Mouse (Mus musculus): ENCODE results near the gene Lama4. TPM values are rescaled to one million over a fixed set of nuclear protein-coding genes. Genes with fewer than 3 reads are reported as not detected.

Lama4 gene
- polyA plus RNA-seq (2015; fragmentation: Nextera tagmentation; extraction: Ambion mirVana), result 22.3 and 23.3 TPM in 2 replicates

GRCm38 (mm10) chr10:38965075-38965781 lies at the start of gene Lama4:
Gene Lama4, plus strand, starts transcription at chr10:38965515.
- Histone ChIP-seq H3K4me2 (peak within 1 kb of the TSS; percentile 72), H3K4me3 (peak within 1 kb of the TSS; percentile 45), H3K27me3 (0 out of 2 replicates have a peak, but pooled peaks cover 3% of the 10 kb centered on the region), H3K4me1 (replicated peaks) (peaks cover 22% of the 10 kb centered on the region), H3K27ac (peak within 1 kb of the TSS; percentile 56), H3K36me3 (no peaks in the 10 kb centered on the region), H3K9me3 (no peaks in the 10 kb centered on the region), H3K9ac (peak within 1 kb of the TSS; percentile 72)
- ATAC-seq (ENCODE audit: low FRiP score), result peak; percentile 79
- 4% methylated on average over 24 of the region's 24 CpGs for WGBS

- Histone ChIP-seq H3K4me2 (no peak overlapping the region), H3K9ac (no peak overlapping the region), H3K27ac (no peak overlapping the region), H3K36me3 (no peaks in the 10 kb centered on the region), H3K4me3 (no peak overlapping the region), H3K9me3 (no peaks in the 10 kb centered on the region), H3K27me3 (no peaks in the 10 kb centered on the region), H3K4me1 (replicated peaks) (no peaks in the 10 kb centered on the region)
- WGBS, result 86% methylated on average over 4 of the region's 4 CpGs
- ATAC-seq (ENCODE audit: low FRiP score), result no peak
Measured at GRCm38 (mm10) chr10:38916027-38916617, 49.2 kb upstream of the Lama4 start.

GRCm38 (mm10) chr10:38928940-38929697 lies 36.2 kb upstream of the Lama4 start:
- no peak overlapping the region for H3K9ac ChIP-seq
- H3K27ac ChIP-seq, result no peak overlapping the region
- ATAC-seq (ENCODE audit: low FRiP score), result no peak
- no peaks in the 10 kb centered on the region for H3K36me3 ChIP-seq
- H3K27me3 ChIP-seq, result no peaks in the 10 kb centered on the region
- H3K4me1 ChIP-seq (replicated peaks), result no peaks in the 10 kb centered on the region
- no peaks in the 10 kb centered on the region for H3K9me3 ChIP-seq
- whole genome bisulfite sequencing, result 91% methylated on average over 6 of the region's 6 CpGs
- H3K4me2 ChIP-seq, result no peak overlapping the region
- no peak overlapping the region for H3K4me3 ChIP-seq

- H3K27me3 ChIP-seq, result no peaks in the 10 kb centered on the region
- no peak overlapping the region for H3K9ac ChIP-seq
- H3K36me3 ChIP-seq, result no peaks in the 10 kb centered on the region
- no peak overlapping the region for H3K4me3 ChIP-seq
- H3K27ac ChIP-seq, result no peak overlapping the region
- no peak for ATAC-seq (ENCODE audit: low FRiP score)
- WGBS, result 82% methylated on average over 2 of the region's 2 CpGs
- H3K4me2 ChIP-seq, result no peak overlapping the region
- H3K9me3 ChIP-seq, result no peaks in the 10 kb centered on the region
- no peaks in the 10 kb centered on the region for H3K4me1 ChIP-seq (replicated peaks)
Measured at GRCm38 (mm10) chr10:38944701-38945100, 20.6 kb upstream of the Lama4 start.

GRCm38 (mm10) chr10:38961920-38962319 lies 3.4 kb upstream of the Lama4 start:
- Histone ChIP-seq H3K9me3 (no peaks in the 10 kb centered on the region), H3K4me1 (replicated peaks) (peaks cover 20% of the 10 kb centered on the region), H3K4me2 (no peak overlapping the region), H3K9ac (no peak overlapping the region), H3K27ac (no peak overlapping the region), H3K27me3 (0 out of 2 replicates have a peak, but pooled peaks cover 2% of the 10 kb centered on the region), H3K4me3 (no peak overlapping the region), H3K36me3 (no peaks in the 10 kb centered on the region)
- WGBS, result 72% methylated on average over 2 of the region's 2 CpGs
- no peak for ATAC-seq (ENCODE audit: low FRiP score)

GRCm38 (mm10) chr10:38964719-38965074 lies 618 bp upstream of the Lama4 start:
- Histone ChIP-seq H3K27ac (peak overlapping the region; percentile 35; the same call in 1 of the 2 replicates), H3K4me2 (peak overlapping the region; percentile 72; the same call in 1 of the 2 replicates)
- ATAC-seq (ENCODE audit: low FRiP score), result peak; percentile 29

GRCm38 (mm10) chr10:38965857-38966256 lies 542 bp downstream of the Lama4 start:
- Histone ChIP-seq H3K4me3 (peak overlapping the region; percentile 45), H3K27ac (peak overlapping the region; percentile 56), H3K9me3 (no peaks in the 10 kb centered on the region), H3K36me3 (no peaks in the 10 kb centered on the region), H3K9ac (peak overlapping the region; percentile 72), H3K4me1 (replicated peaks) (peaks cover 22% of the 10 kb centered on the region), H3K27me3 (0 out of 2 replicates have a peak, but pooled peaks cover 3% of the 10 kb centered on the region), H3K4me2 (peak overlapping the region; percentile 72)
- peak; percentile 44 for ATAC-seq (ENCODE audit: low FRiP score)
- 2% methylated on average over 14 of the region's 14 CpGs for WGBS

More at GRCm38 (mm10) chr10:38964719-38965074, 618 bp upstream of the Lama4 start:
- Histone ChIP-seq H3K9me3 (no peaks in the 10 kb centered on the region), H3K4me3 (no peak overlapping the region), H3K27me3 (0 out of 2 replicates have a peak, but pooled peaks cover 3% of the 10 kb centered on the region), H3K36me3 (no peaks in the 10 kb centered on the region), H3K4me1 (replicated peaks) (peaks cover 22% of the 10 kb centered on the region), H3K9ac (no peak overlapping the region)
- 71% methylated on average over 4 of the region's 4 CpGs for WGBS

- Histone ChIP-seq H3K9me3 (no peaks in the 10 kb centered on the region), H3K27me3 (0 out of 2 replicates have a peak, but pooled peaks cover 3% of the 10 kb centered on the region), H3K36me3 (no peaks in the 10 kb centered on the region), H3K4me3 (peak overlapping the region; percentile 45), H3K27ac (no peak overlapping the region), H3K9ac (peak overlapping the region; percentile 72; the same call in 1 of the 2 replicates), H3K4me1 (replicated peaks) (peaks cover 22% of the 10 kb centered on the region), H3K4me2 (peak overlapping the region; percentile 72)
- ATAC-seq (ENCODE audit: low FRiP score), result no peak
- WGBS, result 77% methylated on average over 2 of the region's 2 CpGs
Measured at GRCm38 (mm10) chr10:38966646-38967045, 1.3 kb downstream of the Lama4 start.

GRCm38 (mm10) chr10:38968326-38969072 lies 3.2 kb downstream of the Lama4 start:
- 80% methylated on average over 10 of the region's 10 CpGs for WGBS
- Histone ChIP-seq H3K9ac (no peak overlapping the region), H3K4me3 (peak overlapping the region; percentile 14; the same call in 1 of the 2 replicates), H3K27me3 (0 out of 2 replicates have a peak, but pooled peaks cover 3% of the 10 kb centered on the region), H3K9me3 (no peaks in the 10 kb centered on the region), H3K27ac (no peak overlapping the region), H3K4me2 (peak overlapping the region; percentile 32), H3K36me3 (no peaks in the 10 kb centered on the region), H3K4me1 (replicated peaks) (peaks cover 22% of the 10 kb centered on the region)
- no peak for ATAC-seq (ENCODE audit: low FRiP score)

GRCm38 (mm10) chr10:38969543-38969942 lies 4.2 kb downstream of the Lama4 start:
- Histone ChIP-seq H3K9me3 (no peaks in the 10 kb centered on the region), H3K36me3 (no peaks in the 10 kb centered on the region), H3K27ac (no peak overlapping the region), H3K4me2 (peak overlapping the region; percentile 32; the same call in 1 of the 2 replicates), H3K4me3 (no peak overlapping the region), H3K4me1 (replicated peaks) (peaks cover 22% of the 10 kb centered on the region), H3K27me3 (0 out of 2 replicates have a peak, but pooled peaks cover 3% of the 10 kb centered on the region), H3K9ac (no peak overlapping the region)
- 94% methylated on average over 2 of the region's 2 CpGs for WGBS
- ATAC-seq (ENCODE audit: low FRiP score), result no peak

GRCm38 (mm10) chr10:38969975-38970374 lies 4.7 kb downstream of the Lama4 start:
- H3K27ac ChIP-seq, result no peak overlapping the region
- peaks cover 21% of the 10 kb centered on the region for H3K4me1 ChIP-seq (replicated peaks)
- 89% methylated on average over 6 of the region's 6 CpGs for WGBS
- H3K4me3 ChIP-seq, result no peak overlapping the region
- no peak overlapping the region for H3K4me2 ChIP-seq
- no peaks in the 10 kb centered on the region for H3K9me3 ChIP-seq
- ATAC-seq (ENCODE audit: low FRiP score), result no peak
- no peaks in the 10 kb centered on the region for H3K36me3 ChIP-seq
- 0 out of 2 replicates have a peak, but pooled peaks cover 3% of the 10 kb centered on the region for H3K27me3 ChIP-seq
- no peak overlapping the region for H3K9ac ChIP-seq
